9 mouse cellular contexts compared by ENCODE assay signal in the genomic region with DNA sequence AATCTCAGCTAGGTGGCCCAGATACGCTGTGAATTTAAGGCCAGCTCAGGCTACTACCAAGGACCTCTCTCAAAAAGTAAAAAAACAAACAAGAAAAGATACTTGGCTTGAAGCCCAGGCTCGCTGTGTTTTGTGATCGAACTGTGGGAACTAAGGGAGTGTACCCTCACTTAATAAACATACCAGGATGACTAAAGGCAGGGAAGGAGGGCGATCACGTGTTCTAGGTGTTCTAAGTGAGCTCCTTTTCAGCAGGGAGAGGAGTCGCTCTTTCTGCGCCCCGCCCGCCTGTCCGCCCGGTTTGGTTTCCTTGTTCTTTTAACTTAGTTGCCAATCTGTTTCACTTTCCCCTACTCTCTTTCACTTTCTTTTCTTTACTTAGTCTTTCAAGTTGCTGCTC. TPM values are rescaled to one million over a fixed set of nuclear protein-coding genes. Genes with fewer than 3 reads are reported as not detected.
DNase-seq lines count a peak whose midpoint lies in the region; ATAC-seq and TF ChIP-seq lines count a peak whose summit lies in the region.
"Had no signal": no experiment of that assay in that cellular context is flagged by ENCODE, and none has a peak within 500 bp of the region (broad histone marks: within the 10 kb centered on the region; RNA-seq: fewer than 3 reads in every experiment).

No protein-coding gene starts in this region.

- no peaks in the 10 kb centered on the region for H3K36me3 ChIP-seq in liver, adult 2 months (ENCODE audit: control insufficient read depth, insufficient read depth, low read length)
- H3K36me3 ChIP-seq in heart, embryonic 13.5 days, result no peaks in the 10 kb centered on the region
- H3K36me3 ChIP-seq in stomach, embryonic 16.5 days (ENCODE audit: control insufficient read depth, insufficient read depth, low read length), result no peaks in the 10 kb centered on the region
- H3K36me3 ChIP-seq in midbrain, embryonic 16.5 days (ENCODE audit: control insufficient read depth, insufficient read depth, low read length), result no peaks in the 10 kb centered on the region; the same call in 1 of the 2 replicates
- no peaks in the 10 kb centered on the region for H3K36me3 ChIP-seq in midbrain, embryonic 11.5 days (ENCODE audit: control insufficient read depth, insufficient read depth, low read length)
- H3K36me3 ChIP-seq: limb, embryonic 13.5 days had no signal

- H3K4me1 ChIP-seq in liver, adult 2 months (ENCODE audit: control insufficient read depth, insufficient read depth, low read length), result peaks cover 6% of the 10 kb centered on the region
- H3K4me1 ChIP-seq in heart, embryonic 13.5 days, result peaks cover 9% of the 10 kb centered on the region
- 0 out of 2 replicates have a peak, but pooled peaks cover 2% of the 10 kb centered on the region for H3K4me1 ChIP-seq in stomach, embryonic 16.5 days (ENCODE audit: control insufficient read depth, insufficient read depth, low read length)
- H3K4me1 ChIP-seq in midbrain, embryonic 16.5 days (ENCODE audit: control insufficient read depth, insufficient read depth, low read length), result no peaks in the 10 kb centered on the region
- H3K4me1 ChIP-seq in midbrain, embryonic 11.5 days (ENCODE audit: control insufficient read depth, insufficient read depth, low read length), result no peaks in the 10 kb centered on the region

- H3K27me3 ChIP-seq in liver, adult 2 months (ENCODE audit: control insufficient read depth, insufficient read depth, low read length), result no peaks in the 10 kb centered on the region
- no peaks in the 10 kb centered on the region for H3K27me3 ChIP-seq in heart, embryonic 13.5 days (replicated peaks)
- no peaks in the 10 kb centered on the region for H3K27me3 ChIP-seq in stomach, embryonic 16.5 days (ENCODE audit: control insufficient read depth, insufficient read depth, low read length)
- no peaks in the 10 kb centered on the region for H3K27me3 ChIP-seq in midbrain, embryonic 16.5 days (ENCODE audit: control insufficient read depth, insufficient read depth, low read depth, low read length)
- H3K27me3 ChIP-seq in midbrain, embryonic 11.5 days (ENCODE audit: control insufficient read depth, insufficient read depth, low read length), result peaks cover 3% of the 10 kb centered on the region; the same call in 1 of the 2 replicates
- H3K27me3 ChIP-seq: limb, embryonic 13.5 days had no signal

- no peaks in the 10 kb centered on the region for H3K9me3 ChIP-seq in heart, embryonic 13.5 days
- H3K9me3 ChIP-seq in stomach, embryonic 16.5 days (replicated peaks; ENCODE audit: control insufficient read depth, low read length), result no peaks in the 10 kb centered on the region
- H3K9me3 ChIP-seq in midbrain, embryonic 16.5 days (replicated peaks; ENCODE audit: control insufficient read depth, low read length, poor library complexity, severe bottlenecking), result no peaks in the 10 kb centered on the region
- H3K9me3 ChIP-seq in midbrain, embryonic 11.5 days (ENCODE audit: control insufficient read depth, low read length), result no peaks in the 10 kb centered on the region
- H3K9me3 ChIP-seq: limb, embryonic 13.5 days had no signal

- peak overlapping the region; percentile 37; the same call in 1 of the 2 replicates for H3K9ac ChIP-seq in liver, adult 2 months (ENCODE audit: low read depth, low read length)
- no peak overlapping the region for H3K9ac ChIP-seq in heart, embryonic 13.5 days
- no peak overlapping the region for H3K9ac ChIP-seq in stomach, embryonic 16.5 days (ENCODE audit: low read length)
- H3K9ac ChIP-seq in midbrain, embryonic 16.5 days (ENCODE audit: low read depth, low read length), result no peak overlapping the region
- no peak overlapping the region for H3K9ac ChIP-seq in midbrain, embryonic 11.5 days (ENCODE audit: low read length)
- H3K9ac ChIP-seq: limb, embryonic 13.5 days had no signal

- TF ChIP-seq CTCF in liver, adult 2 months (IDR thresholded peaks at IDR 0.05; ENCODE audit: low read depth, low read length), result no peak

- DNase-seq in liver, adult 2 months (ENCODE audit: extremely low read depth, low read depth, low spot score), result peak; percentile 95
- DNase-seq in liver, result no peak
- DNase-seq in lung, adult 18-20 months, result peak; percentile 66 to 81
- no peak for DNase-seq in embryo, embryonic 10.5 days (ENCODE audit: low spot score)
- no peak for DNase-seq in midbrain, embryonic 11.5 days (ENCODE audit: low spot score, missing footprints)

- peak overlapping the region; percentile 39 for H3K27ac ChIP-seq in liver, adult 2 months (replicated peaks; ENCODE audit: insufficient read depth, low read depth, low read length)
- no peak overlapping the region for H3K27ac ChIP-seq in heart, embryonic 13.5 days (replicated peaks)
- H3K27ac ChIP-seq in stomach, embryonic 16.5 days (ENCODE audit: low read length), result peak overlapping the region; percentile 65
- no peak overlapping the region for H3K27ac ChIP-seq in midbrain, embryonic 16.5 days (ENCODE audit: low read length)
- no peak overlapping the region for H3K27ac ChIP-seq in midbrain, embryonic 11.5 days (ENCODE audit: low read depth, low read length)
- H3K27ac ChIP-seq: limb, embryonic 13.5 days had no signal

- H3K4me3 ChIP-seq in liver, adult 2 months (ENCODE audit: insufficient read depth, low read depth, low read length), result peak overlapping the region; percentile 61
- H3K4me3 ChIP-seq in heart, embryonic 13.5 days, result no peak overlapping the region
- peak overlapping the region; percentile 1 for H3K4me3 ChIP-seq in stomach, embryonic 16.5 days (replicated peaks; ENCODE audit: low read length)
- no peak overlapping the region for H3K4me3 ChIP-seq in midbrain, embryonic 16.5 days (ENCODE audit: low read depth, low read length)
- H3K4me3 ChIP-seq in midbrain, embryonic 11.5 days (ENCODE audit: low read depth, low read length), result no peak overlapping the region
- H3K4me3 ChIP-seq: limb, embryonic 13.5 days had no signal

- 9% methylated on average over 11 of the region's 11 CpGs for WGBS in liver, adult 2 months
- 52% methylated on average over 11 of the region's 11 CpGs for WGBS in heart, embryonic 13.5 days
- WGBS in stomach, embryonic 16.5 days, result 46% methylated on average over 11 of the region's 11 CpGs
- 67% methylated on average over 11 of the region's 11 CpGs for WGBS in midbrain, embryonic 16.5 days
- 80% methylated on average over 11 of the region's 11 CpGs for WGBS in midbrain, embryonic 11.5 days

- ATAC-seq in heart, embryonic 13.5 days (ENCODE audit: extremely low read depth, insufficient number of reproducible peaks, low FRiP score, low TSS enrichment), result no peak
- ATAC-seq in stomach, embryonic 16.5 days (ENCODE audit: insufficient read depth, low FRiP score), result peak; percentile 84
- no peak for ATAC-seq in midbrain, embryonic 16.5 days
- ATAC-seq in midbrain, embryonic 11.5 days (ENCODE audit: low FRiP score), result no peak

- peaks cover 12% of the 10 kb centered on the region; the same call in 1 of the 2 replicates for H3K79me2 ChIP-seq in liver, adult 2 months (ENCODE audit: control insufficient read depth, insufficient read depth, low read length)

- TF ChIP-seq POLR2A in liver, adult 2 months (IDR thresholded peaks at IDR 0.05; ENCODE audit: extremely low read depth, insufficient read depth, low read length), result no peak

- H3K4me2 ChIP-seq in heart, embryonic 13.5 days, result peak overlapping the region; percentile 0; the same call in 1 of the 2 replicates
- peak overlapping the region; percentile 9 for H3K4me2 ChIP-seq in stomach, embryonic 16.5 days (ENCODE audit: low read depth, low read length)
- H3K4me2 ChIP-seq in midbrain, embryonic 16.5 days (ENCODE audit: low read length), result no peak overlapping the region
- no peak overlapping the region for H3K4me2 ChIP-seq in midbrain, embryonic 11.5 days
- H3K4me2 ChIP-seq: limb, embryonic 13.5 days had no signal

RNA-seq across cellular contexts. Expression of a gene that starts 3.0 kb away (rescaled TPM):
- total RNA-seq in liver, adult 2 months (2014; rRNA removed), result 14.7 and 19.0 TPM in 2 replicates
- 34.9 and 35.2 TPM in 2 replicates for polyA plus RNA-seq in liver, adult 2 months (2012; rRNA removed)
- 4.1 and 5.9 TPM in 2 replicates for polyA plus RNA-seq in heart, embryonic 13.5 days (2015; fragmentation: Nextera tagmentation; extraction: Ambion mirVana)
- polyA plus RNA-seq in stomach, embryonic 16.5 days (2015; fragmentation: Nextera tagmentation; extraction: Ambion mirVana), result 15.1 and 16.4 TPM in 2 replicates
- 16.9 and 21.0 TPM in 2 replicates for polyA plus RNA-seq in midbrain, embryonic 16.5 days (2015; fragmentation: Nextera tagmentation; extraction: Ambion mirVana)
- 9.6 and 9.7 TPM in 2 replicates for polyA plus RNA-seq in midbrain, embryonic 11.5 days (2014; fragmentation: Nextera tagmentation; extraction: Ambion mirVana)

RNA-seq across cellular contexts. Expression of a gene that starts 25.9 kb away (rescaled TPM):
- total RNA-seq in liver, adult 2 months (2014; rRNA removed), result 10.8 and 12.2 TPM in 2 replicates
- 0.90 and 1.5 TPM in 2 replicates for polyA plus RNA-seq in liver, adult 2 months (2012; rRNA removed)
- 7.8 and 9.3 TPM in 2 replicates for polyA plus RNA-seq in heart, embryonic 13.5 days (2015; fragmentation: Nextera tagmentation; extraction: Ambion mirVana)
- 10.5 and 11.2 TPM in 2 replicates for polyA plus RNA-seq in stomach, embryonic 16.5 days (2015; fragmentation: Nextera tagmentation; extraction: Ambion mirVana)
- polyA plus RNA-seq in midbrain, embryonic 16.5 days (2015; fragmentation: Nextera tagmentation; extraction: Ambion mirVana), result 15.6 and 19.5 TPM in 2 replicates
- 20.5 and 24.6 TPM in 2 replicates for polyA plus RNA-seq in midbrain, embryonic 11.5 days (2014; fragmentation: Nextera tagmentation; extraction: Ambion mirVana)

Comparison
In these comparisons a context has a peak if more than half of its experiments do, and no peak if none do; other contexts are left out.
1. DNase-seq: peak in liver, adult 2 months (single experiment) and lung, adult 18-20 months (2 of 2); none in liver (single experiment), embryo, embryonic 10.5 days (single experiment) and midbrain, embryonic 11.5 days (single experiment).
2. H3K27ac ChIP-seq: peak in liver, adult 2 months (single experiment) and stomach, embryonic 16.5 days (single experiment); none in heart, embryonic 13.5 days (single experiment), midbrain, embryonic 16.5 days (single experiment) and midbrain, embryonic 11.5 days (single experiment).
3. H3K4me3 ChIP-seq: peak in liver, adult 2 months (single experiment) and stomach, embryonic 16.5 days (single experiment); none in heart, embryonic 13.5 days (single experiment), midbrain, embryonic 16.5 days (single experiment) and midbrain, embryonic 11.5 days (single experiment).
4. H3K4me2 ChIP-seq: peak in heart, embryonic 13.5 days (single experiment) and stomach, embryonic 16.5 days (single experiment); none in midbrain, embryonic 16.5 days (single experiment) and midbrain, embryonic 11.5 days (single experiment).